Mouse (Mus musculus): ENCODE measurements around the gene Mlf2. TPM values are rescaled to one million over a fixed set of nuclear protein-coding genes. Genes with fewer than 3 reads are reported as not detected.
"Not testable (repeated sequence)": the region's sequence is repeated elsewhere in the genome, so short reads cannot be mapped to it uniquely, and the experiment has no call there.

Gene Mlf2
- polyA plus RNA-seq, 1 experiment from 2014 or later: 443 TPM

DNA sequence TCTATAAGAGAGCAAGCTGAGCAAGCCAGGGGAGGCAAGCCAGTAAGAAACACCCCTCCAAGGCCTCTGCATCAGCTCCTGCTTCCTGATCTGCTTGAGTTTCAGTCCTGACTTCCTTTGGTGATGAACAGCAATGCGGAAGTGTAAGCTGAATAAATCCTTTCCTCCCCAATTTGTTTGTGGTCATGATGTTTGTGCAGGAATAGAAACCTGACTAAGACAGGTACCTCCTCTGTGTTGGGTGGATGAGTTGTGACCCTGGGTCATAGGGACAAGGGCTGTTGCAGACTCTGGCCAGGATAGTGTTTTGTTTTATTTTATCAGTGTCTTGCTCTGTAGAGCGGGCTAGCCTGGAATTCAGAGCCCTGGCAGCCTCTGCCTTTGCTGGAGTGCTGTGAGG is 37.1 kb upstream of the Mlf2 start:
- H3K4me2 ChIP-seq (replicated peaks; ENCODE audit: low read depth, low read length): not testable (repeated sequence)

DNA sequence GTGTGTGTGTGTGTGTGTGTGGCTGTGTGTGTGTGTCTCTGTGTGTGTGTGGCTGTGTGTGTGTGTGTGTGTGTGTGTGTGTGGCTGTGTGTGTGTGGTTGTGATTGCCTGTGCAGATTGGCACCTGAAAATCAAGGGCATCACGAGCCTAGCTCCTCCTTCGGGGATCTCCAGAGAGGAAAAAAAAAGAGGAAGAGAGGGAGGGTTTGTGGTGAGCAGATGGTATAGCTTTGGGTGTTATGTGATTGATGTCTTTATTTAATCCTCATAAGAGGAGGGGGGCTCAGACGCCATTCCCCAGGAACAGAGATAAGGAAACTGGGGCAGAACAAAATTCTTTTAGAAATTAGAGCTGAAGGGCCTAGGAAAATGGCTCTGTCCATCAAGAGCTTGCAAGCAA is 32.8 kb upstream of the Mlf2 start:
- H3K27ac ChIP-seq (ENCODE audit: low read depth, low read length): no peak overlapping the region
- no peaks in the 10 kb centered on the region for H3K36me3 ChIP-seq (ENCODE audit: control insufficient read depth, insufficient read depth, low read length)
- no peak overlapping the region for H3K9ac ChIP-seq (ENCODE audit: low read depth, low read length)
- 56% methylated on average over 3 of the region's 3 CpGs for WGBS
- no peak for DNase-seq (ENCODE audit: low spot score)
- ATAC-seq (ENCODE audit: low FRiP score): no peak
- H3K4me2 ChIP-seq (replicated peaks; ENCODE audit: low read depth, low read length): no peak overlapping the region
- no peaks in the 10 kb centered on the region for H3K27me3 ChIP-seq (ENCODE audit: control insufficient read depth, insufficient read depth, low read length)
- H3K4me1 ChIP-seq (replicated peaks; ENCODE audit: control insufficient read depth, insufficient read depth, low read length): no peaks in the 10 kb centered on the region
- H3K9me3 ChIP-seq (ENCODE audit: control insufficient read depth, low read length): no peaks in the 10 kb centered on the region
- no peak overlapping the region for H3K4me3 ChIP-seq (ENCODE audit: low read depth, low read length)

More for the DNA sequence above, 37.1 kb upstream of the Mlf2 start:
- H3K9ac ChIP-seq (ENCODE audit: low read depth, low read length); H3K4me3 ChIP-seq (ENCODE audit: low read depth, low read length); H3K27ac ChIP-seq (ENCODE audit: low read depth, low read length); H3K36me3 ChIP-seq (ENCODE audit: control insufficient read depth, insufficient read depth, low read length); H3K9me3 ChIP-seq (ENCODE audit: control insufficient read depth, low read length); H3K4me1 ChIP-seq (replicated peaks; ENCODE audit: control insufficient read depth, insufficient read depth, low read length); DNase-seq (ENCODE audit: low spot score); H3K27me3 ChIP-seq (ENCODE audit: control insufficient read depth, insufficient read depth, low read length); ATAC-seq (ENCODE audit: low FRiP score): not testable (repeated sequence)
- 88% methylated on average over 2 of the region's 2 CpGs for WGBS

DNA sequence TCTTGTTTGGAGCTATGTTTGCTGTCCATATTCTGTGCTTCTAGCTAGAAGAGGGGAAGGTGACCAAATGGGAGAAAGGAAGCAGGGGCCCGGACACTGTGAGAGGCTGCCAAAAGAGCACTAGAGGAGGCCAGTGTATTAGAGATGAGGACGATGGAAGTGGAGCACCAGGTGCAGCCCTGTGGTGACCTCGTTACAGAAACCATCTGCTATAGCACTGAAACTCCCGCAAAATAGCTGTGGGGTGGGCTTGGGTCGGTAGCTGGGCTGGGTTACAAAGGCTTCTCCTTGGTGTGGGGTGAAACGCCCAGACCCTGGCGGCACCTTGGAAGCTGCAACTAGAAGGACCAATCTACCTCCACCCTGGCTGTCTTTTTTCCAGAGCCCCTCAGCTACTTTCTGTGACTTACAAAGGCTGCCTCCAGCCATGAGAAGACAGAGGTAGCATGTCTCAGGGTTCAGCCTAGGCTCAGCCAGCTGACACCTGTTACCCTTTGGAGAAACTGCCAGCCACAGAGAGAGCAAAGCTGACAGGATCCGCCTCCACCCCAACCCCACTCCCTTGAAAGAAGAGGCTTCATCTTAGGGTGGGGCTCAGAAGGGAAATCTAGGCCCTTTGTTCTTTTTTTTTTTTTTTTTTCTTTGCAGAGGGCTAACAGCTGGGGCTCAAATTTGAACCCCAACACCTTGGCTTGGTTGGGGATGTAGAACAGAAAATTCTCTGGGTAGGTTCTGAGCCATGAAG is 31.0 kb upstream of the Mlf2 start:
- H3K9me3 ChIP-seq (ENCODE audit: control insufficient read depth, low read length): no peaks in the 10 kb centered on the region
- no peak for ATAC-seq (ENCODE audit: low FRiP score)
- H3K4me1 ChIP-seq (replicated peaks; ENCODE audit: control insufficient read depth, insufficient read depth, low read length): peaks cover under 1% of the 10 kb centered on the region; the same call in 1 of the 2 replicates
- no peaks in the 10 kb centered on the region for H3K36me3 ChIP-seq (ENCODE audit: control insufficient read depth, insufficient read depth, low read length)
- no peak overlapping the region for H3K27ac ChIP-seq (ENCODE audit: low read depth, low read length)
- WGBS: 62% methylated on average over 8 of the region's 8 CpGs
- H3K4me2 ChIP-seq (replicated peaks; ENCODE audit: low read depth, low read length): no peak overlapping the region
- no peaks in the 10 kb centered on the region for H3K27me3 ChIP-seq (ENCODE audit: control insufficient read depth, insufficient read depth, low read length)
- H3K9ac ChIP-seq (ENCODE audit: low read depth, low read length): no peak overlapping the region
- H3K4me3 ChIP-seq (ENCODE audit: low read depth, low read length): no peak overlapping the region
- DNase-seq (ENCODE audit: low spot score): no peak

DNA sequence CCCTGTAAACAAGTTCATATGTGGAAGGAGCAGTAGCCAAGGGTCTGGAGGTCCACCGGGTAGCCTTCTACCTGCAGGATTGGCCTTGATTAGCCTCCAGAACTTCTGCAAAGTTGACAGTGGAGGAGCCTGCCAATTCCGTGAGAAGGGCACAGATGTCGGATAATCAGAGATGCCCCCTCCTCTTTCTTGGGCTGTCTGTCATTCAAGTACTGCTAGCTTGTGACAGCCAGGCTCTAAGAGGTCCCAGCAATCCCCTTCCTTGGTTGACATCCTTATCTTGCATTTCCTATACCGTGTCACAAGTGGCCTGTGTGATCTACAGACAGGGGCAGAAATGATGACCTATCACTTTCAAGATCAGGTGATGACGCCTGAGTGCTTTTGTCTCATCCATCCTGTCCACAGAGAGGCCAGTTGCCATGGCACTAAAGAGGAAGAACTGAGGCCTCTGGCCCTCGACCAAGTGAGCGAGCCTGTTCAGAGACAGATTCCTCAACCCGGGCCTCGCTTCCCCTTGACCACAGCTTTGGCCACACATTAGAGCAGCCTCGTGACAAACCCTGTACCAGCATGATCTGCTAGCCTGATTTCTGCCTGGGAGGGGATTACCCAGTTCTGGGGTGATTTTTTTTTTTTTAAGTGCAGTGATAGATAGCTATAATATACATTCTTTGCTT is 30.2 kb upstream of the Mlf2 start:
- no peak for DNase-seq (ENCODE audit: low spot score)
- H3K4me3 ChIP-seq (ENCODE audit: low read depth, low read length): no peak overlapping the region
- no peak overlapping the region for H3K9ac ChIP-seq (ENCODE audit: low read depth, low read length)
- no peak for ATAC-seq (ENCODE audit: low FRiP score)
- H3K36me3 ChIP-seq (ENCODE audit: control insufficient read depth, insufficient read depth, low read length): no peaks in the 10 kb centered on the region
- peaks cover 2% of the 10 kb centered on the region; the same call in 1 of the 2 replicates for H3K4me1 ChIP-seq (replicated peaks; ENCODE audit: control insufficient read depth, insufficient read depth, low read length)
- WGBS: 56% methylated on average over 10 of the region's 10 CpGs
- no peaks in the 10 kb centered on the region for H3K9me3 ChIP-seq (ENCODE audit: control insufficient read depth, low read length)
- H3K27ac ChIP-seq (ENCODE audit: low read depth, low read length): no peak overlapping the region
- H3K27me3 ChIP-seq (ENCODE audit: control insufficient read depth, insufficient read depth, low read length): no peaks in the 10 kb centered on the region
- no peak overlapping the region for H3K4me2 ChIP-seq (replicated peaks; ENCODE audit: low read depth, low read length)

DNA sequence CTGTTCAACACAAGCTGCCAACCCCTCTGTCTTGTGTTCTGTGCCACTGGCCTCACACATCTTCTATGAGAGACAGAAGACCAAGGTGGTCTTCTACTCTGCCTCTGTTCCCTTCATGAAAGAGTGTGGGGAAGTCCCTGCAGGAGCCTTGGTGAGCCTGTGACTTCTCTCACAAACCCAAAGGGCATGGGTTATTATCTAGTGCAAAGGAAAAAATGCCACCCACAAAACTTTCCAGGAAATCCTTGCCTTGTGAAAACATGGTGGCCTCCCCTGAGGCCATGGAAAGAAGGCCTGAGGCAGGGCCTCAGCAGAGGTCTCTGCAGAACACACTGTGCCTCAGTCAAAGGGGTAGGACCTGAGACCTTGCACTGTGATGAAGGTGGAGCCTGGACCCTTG is 29.3 kb upstream of the Mlf2 start:
- Histone ChIP-seq H3K9me3 (ENCODE audit: control insufficient read depth, low read length) (no peaks in the 10 kb centered on the region), H3K4me1 (replicated peaks; ENCODE audit: control insufficient read depth, insufficient read depth, low read length) (peaks cover 2% of the 10 kb centered on the region; the same call in 1 of the 2 replicates), H3K4me2 (replicated peaks; ENCODE audit: low read depth, low read length) (no peak overlapping the region), H3K9ac (ENCODE audit: low read depth, low read length) (no peak overlapping the region), H3K36me3 (ENCODE audit: control insufficient read depth, insufficient read depth, low read length) (no peaks in the 10 kb centered on the region), H3K27ac (ENCODE audit: low read depth, low read length) (no peak overlapping the region), H3K27me3 (ENCODE audit: control insufficient read depth, insufficient read depth, low read length) (no peaks in the 10 kb centered on the region), H3K4me3 (ENCODE audit: low read depth, low read length) (no peak overlapping the region)
- no peak for ATAC-seq (ENCODE audit: low FRiP score)
- DNase-seq (ENCODE audit: low spot score): no peak

DNA sequence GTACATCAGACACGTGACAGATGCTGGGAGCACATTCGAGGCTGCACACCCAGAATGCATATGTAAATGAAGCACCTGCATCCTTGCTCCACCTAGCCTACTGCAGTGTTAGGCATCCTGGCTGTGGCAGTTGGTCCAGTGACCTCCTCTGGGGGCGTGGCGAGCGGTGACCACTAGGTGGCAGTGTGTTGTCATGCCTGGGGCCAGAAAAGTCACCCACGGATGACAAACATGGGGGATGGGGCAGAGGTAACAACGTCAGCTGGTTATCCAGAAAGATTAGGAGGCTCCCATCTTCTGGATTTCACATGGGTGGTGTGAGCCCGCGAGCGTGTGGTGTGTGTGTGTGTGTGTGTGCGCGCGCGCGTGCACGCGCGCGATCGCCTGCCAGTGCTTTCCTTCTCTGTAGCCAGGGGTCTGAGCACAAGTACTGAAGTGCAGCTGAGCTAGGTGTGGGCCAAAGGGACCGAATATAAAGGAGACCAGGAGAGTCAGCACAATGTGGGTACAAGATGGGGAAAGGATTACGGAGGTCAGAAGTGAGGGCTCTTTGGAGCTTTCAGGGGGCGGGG is 27.5 kb upstream of the Mlf2 start:
- peak; percentile 90 for ATAC-seq (ENCODE audit: low FRiP score)
- WGBS: under 1% methylated on average over 23 of the region's 23 CpGs

DNA sequence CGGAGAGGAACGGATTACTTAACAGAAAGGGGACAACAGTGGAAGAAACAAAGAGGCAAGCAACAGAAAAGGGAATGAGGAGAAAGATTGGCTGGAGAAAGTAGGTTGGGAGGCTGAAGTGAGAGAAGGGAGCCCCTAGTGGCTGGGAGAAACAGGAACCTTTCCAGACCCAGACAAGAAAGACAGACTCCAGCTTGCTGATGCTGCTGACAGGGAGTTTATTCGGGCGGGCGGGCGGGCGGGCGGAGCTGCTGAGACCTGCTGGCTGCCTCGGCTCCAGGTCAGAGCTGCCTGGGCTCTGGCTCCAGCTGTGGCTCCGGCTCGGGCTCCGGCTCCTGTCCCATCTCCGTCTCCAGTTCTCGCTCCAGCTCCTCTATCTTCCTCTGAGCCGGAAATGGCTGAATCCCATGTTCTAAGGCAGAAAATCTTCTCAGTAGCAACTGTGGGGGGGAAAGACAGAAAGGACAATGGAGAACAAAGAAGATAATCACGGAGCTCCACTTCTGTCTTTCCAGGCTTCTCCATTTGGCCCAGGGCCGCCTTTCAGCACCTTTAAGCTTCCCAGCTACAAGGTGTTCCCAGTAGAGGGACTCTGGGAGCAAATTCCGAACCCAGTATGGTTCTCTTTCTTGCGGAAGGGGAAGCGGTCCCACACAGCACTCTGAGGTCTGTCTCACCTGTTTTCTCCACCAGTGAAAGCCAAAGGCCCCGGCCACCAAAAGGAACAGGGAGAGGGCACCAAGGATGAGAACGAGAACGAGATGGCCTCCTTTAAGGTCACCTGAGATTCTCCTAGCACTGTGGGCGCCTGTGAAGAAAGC is 26.8 kb upstream of the Mlf2 start:
- H3K27ac ChIP-seq (ENCODE audit: low read depth, low read length): peak overlapping the region; percentile 91
- peak; percentile 81 for DNase-seq (ENCODE audit: low spot score)
- WGBS: 10% methylated on average over 19 of the region's 24 CpGs
- H3K4me3 ChIP-seq (ENCODE audit: low read depth, low read length): peak overlapping the region; percentile 28
- peak overlapping the region; percentile 70 for H3K9ac ChIP-seq (ENCODE audit: low read depth, low read length)
- no peaks in the 10 kb centered on the region for H3K9me3 ChIP-seq (ENCODE audit: control insufficient read depth, low read length)
- no peaks in the 10 kb centered on the region for H3K27me3 ChIP-seq (ENCODE audit: control insufficient read depth, insufficient read depth, low read length)
- H3K4me2 ChIP-seq (replicated peaks; ENCODE audit: low read depth, low read length): peak overlapping the region; percentile 62
- peaks cover 2% of the 10 kb centered on the region; the same call in 1 of the 2 replicates for H3K4me1 ChIP-seq (replicated peaks; ENCODE audit: control insufficient read depth, insufficient read depth, low read length)
- H3K36me3 ChIP-seq (ENCODE audit: control insufficient read depth, insufficient read depth, low read length): no peaks in the 10 kb centered on the region
- ATAC-seq (ENCODE audit: low FRiP score): peak; percentile 77

More for the DNA sequence above, 27.5 kb upstream of the Mlf2 start:
- Histone ChIP-seq H3K27ac (ENCODE audit: low read depth, low read length) (peak overlapping the region; percentile 91), H3K9me3 (ENCODE audit: control insufficient read depth, low read length) (no peaks in the 10 kb centered on the region), H3K4me1 (replicated peaks; ENCODE audit: control insufficient read depth, insufficient read depth, low read length) (peaks cover 2% of the 10 kb centered on the region; the same call in 1 of the 2 replicates), H3K27me3 (ENCODE audit: control insufficient read depth, insufficient read depth, low read length) (no peaks in the 10 kb centered on the region), H3K9ac (ENCODE audit: low read depth, low read length) (peak overlapping the region; percentile 55), H3K4me2 (replicated peaks; ENCODE audit: low read depth, low read length) (peak overlapping the region; percentile 62), H3K36me3 (ENCODE audit: control insufficient read depth, insufficient read depth, low read length) (no peaks in the 10 kb centered on the region), H3K4me3 (ENCODE audit: low read depth, low read length) (peak overlapping the region; percentile 28)
- peak; percentile 98 for DNase-seq (ENCODE audit: low spot score)
